Mouse (Mus musculus) ES-Bruce4 (cell line): ENCODE results near the gene Lrriq4. TPM values are rescaled to one million over a fixed set of nuclear protein-coding genes. Genes with fewer than 3 reads are reported as not detected.

Experiments used
- H3K27ac ChIP-seq: 2 replicates; pipeline ENCODE4 v1.5.1; 2012; ENCODE audit warnings: low read length, inconsistent platforms; ENCODE audit not compliant: insufficient read depth
- H3K27me3 ChIP-seq: 2 replicates; pipeline ENCODE4 v1.6.1; 2012; ENCODE audit warnings: mild to moderate bottlenecking, low read length, inconsistent platforms; ENCODE audit not compliant: control insufficient read depth, poor library complexity, insufficient read depth, severe bottlenecking
- H3K36me3 ChIP-seq: 2 replicates; pipeline ENCODE4 v1.6.1; 2012; ENCODE audit warnings: inconsistent platforms, mild to moderate bottlenecking, low read length, moderate library complexity; ENCODE audit not compliant: control insufficient read depth, poor library complexity, insufficient read depth, severe bottlenecking
- H3K4me1 ChIP-seq: one replicate; pipeline ENCODE4 v1.8.1; 2011; ENCODE audit warnings: low read length; ENCODE audit not compliant: control insufficient read depth, insufficient read depth
- H3K4me3 ChIP-seq: 2 replicates; pipeline ENCODE4 v1.5.1; 2011; ENCODE audit warnings: low read depth, mild to moderate bottlenecking, low read length
- H3K9ac ChIP-seq: 2 replicates; pipeline ENCODE4 v1.6.1; 2012; ENCODE audit warnings: low read depth, mild to moderate bottlenecking, inconsistent platforms; ENCODE audit not compliant: poor library complexity, severe bottlenecking
- H3K9me3 ChIP-seq: replicated peaks from 2 replicates; pipeline ENCODE4 v1.6.1; 2012; ENCODE audit warnings: mild to moderate bottlenecking, low read length, inconsistent platforms; ENCODE audit not compliant: control insufficient read depth, poor library complexity, insufficient read depth, severe bottlenecking
- CTCF ChIP-seq: IDR thresholded peaks from one replicate; pipeline ENCODE4 v1.8.1; 2011; ENCODE audit warnings: low read depth, low read length
- EP300 ChIP-seq: IDR thresholded peaks from 2 replicates; pipeline ENCODE4 v1.6.1; 2011; ENCODE audit warnings: low read depth, low read length; ENCODE audit not compliant: insufficient read depth
- POLR2A ChIP-seq: IDR thresholded peaks from one replicate; pipeline ENCODE4 v1.8.1; 2011; ENCODE audit warnings: low read length; ENCODE audit not compliant: insufficient read depth
- polyA plus RNA-seq: library from polyadenylated mRNA; stranded (reverse); fragments of >200 nt; gene quantifications from 2 replicates; pipeline ENCODE4 v1.2.4, GENCODE M21; 2011; ENCODE audit warnings: low read depth; ENCODE audit not compliant: missing spikeins, insufficient read depth, insufficient read length

Gene Lrriq4
- polyA plus RNA-seq, 1 experiment = 3.3 TPM

DNA sequence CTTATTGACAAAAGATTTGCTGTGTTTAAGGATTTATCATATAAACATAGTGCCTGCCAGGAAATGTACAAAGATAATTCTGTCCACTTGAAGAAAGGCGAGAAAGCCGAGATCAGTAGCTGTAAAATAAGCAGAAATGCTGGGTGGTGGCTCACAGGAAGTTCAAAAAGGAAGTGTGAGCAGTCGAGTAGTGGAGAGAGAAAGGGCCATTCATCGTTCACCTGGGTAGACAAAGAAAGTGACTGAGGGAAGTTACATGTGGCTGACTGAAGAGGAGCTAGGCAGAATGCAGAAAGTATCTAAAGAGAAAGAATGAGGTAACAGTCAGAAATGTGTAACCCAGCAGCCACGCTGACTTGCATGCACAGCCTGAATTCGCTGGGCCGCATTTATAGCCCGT lies 24.2 kb upstream of the Lrriq4 start:
- TF ChIP-seq EP300 (no peak), CTCF (no peak), POLR2A (no peak)
- Histone ChIP-seq H3K4me1 (no peaks in the 10 kb centered on the region), H3K27me3 (no peaks in the 10 kb centered on the region), H3K4me3 (0 out of 2 replicates have a peak overlapping the region, but pooled peaks have one; percentile 10), H3K9me3 (no peaks in the 10 kb centered on the region), H3K9ac (0 out of 2 replicates have a peak overlapping the region, but pooled peaks have one; percentile 26), H3K36me3 (peaks cover 13% of the 10 kb centered on the region; the same call in 1 of the 2 replicates), H3K27ac (peak overlapping the region; percentile 80)

DNA sequence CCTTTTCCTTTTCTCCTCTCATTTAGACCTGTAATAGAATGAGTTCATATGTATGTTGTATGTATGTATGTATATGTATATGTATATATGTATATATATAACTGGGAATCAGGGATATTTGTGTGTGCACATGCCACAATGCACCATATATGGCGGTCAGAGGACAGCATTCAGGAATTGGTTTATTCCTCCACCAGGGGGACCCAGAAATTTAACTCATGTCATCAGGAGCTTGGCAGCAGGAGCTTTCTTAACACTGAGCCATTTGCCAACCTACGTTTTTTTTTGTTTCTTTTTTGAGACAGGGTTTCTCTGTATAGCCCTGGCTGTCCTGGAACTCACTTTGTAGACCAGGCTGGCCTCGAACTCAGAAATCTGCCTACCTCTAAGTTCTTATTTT lies 10.6 kb upstream of the Lrriq4 start:
- Histone ChIP-seq H3K9ac (no peak overlapping the region), H3K4me1 (no peaks in the 10 kb centered on the region), H3K9me3 (peaks cover 6% of the 10 kb centered on the region), H3K27ac (no peak overlapping the region), H3K27me3 (no peaks in the 10 kb centered on the region), H3K36me3 (peaks cover 11% of the 10 kb centered on the region), H3K4me3 (no peak overlapping the region)
- TF ChIP-seq EP300 = no peak
- TF ChIP-seq CTCF = no peak
- no peak for TF ChIP-seq POLR2A

DNA sequence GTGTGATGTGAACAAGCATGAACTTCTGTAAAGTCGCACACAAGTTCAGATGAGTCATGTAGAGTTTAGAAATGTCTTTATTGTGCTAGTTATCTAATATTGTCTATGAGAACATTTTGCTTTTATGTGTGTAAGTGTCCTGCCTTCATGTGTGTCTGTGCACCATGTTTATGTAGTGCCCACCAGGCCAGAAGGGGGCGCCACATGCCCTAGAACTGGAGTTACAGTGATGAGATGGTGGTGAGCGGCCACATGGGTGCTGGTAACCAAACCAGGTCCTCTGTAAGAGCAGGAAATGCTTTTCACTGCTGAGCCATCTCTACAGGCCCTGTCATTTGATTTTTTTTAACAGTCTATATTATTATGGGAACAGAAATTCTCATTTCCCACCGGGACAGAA lies 8.7 kb upstream of the Lrriq4 start:
- Histone ChIP-seq H3K36me3 (peaks cover 11% of the 10 kb centered on the region), H3K4me3 (no peak overlapping the region), H3K4me1 (no peaks in the 10 kb centered on the region), H3K9ac (no peak overlapping the region), H3K9me3 (peaks cover 6% of the 10 kb centered on the region), H3K27ac (no peak overlapping the region), H3K27me3 (no peaks in the 10 kb centered on the region)
- TF ChIP-seq POLR2A = no peak
- TF ChIP-seq EP300 = peak; percentile 26; the same call in 1 of the 2 replicates
- TF ChIP-seq CTCF = peak; percentile 76

DNA sequence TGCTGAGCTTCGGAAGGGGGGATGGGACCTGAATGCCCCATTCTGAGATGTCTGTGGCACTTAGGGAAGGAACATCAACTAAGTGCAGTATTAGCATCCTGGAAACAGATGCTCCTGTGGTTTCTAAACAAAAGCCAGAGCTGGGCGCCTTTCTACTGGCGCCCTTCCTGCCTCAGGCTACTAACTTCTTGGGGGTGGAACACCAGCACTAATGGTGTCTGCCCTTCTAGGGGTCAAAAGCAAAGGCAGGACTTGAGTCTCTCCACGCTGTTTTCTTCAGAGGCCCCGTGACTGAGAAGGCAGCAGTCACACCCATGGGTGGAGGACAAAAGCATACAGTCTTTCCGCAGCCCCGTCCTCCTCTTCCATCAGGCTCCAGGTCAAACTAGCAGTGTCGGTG lies 2.5 kb downstream of the Lrriq4 start:
- Histone ChIP-seq H3K9me3 (no peaks in the 10 kb centered on the region), H3K9ac (peak overlapping the region; percentile 84), H3K27me3 (no peaks in the 10 kb centered on the region), H3K4me3 (peak overlapping the region; percentile 44), H3K36me3 (peaks cover 15% of the 10 kb centered on the region), H3K4me1 (peaks cover 3% of the 10 kb centered on the region), H3K27ac (peak overlapping the region; percentile 95)
- TF ChIP-seq POLR2A (no peak), EP300 (peak; percentile 97)

DNA sequence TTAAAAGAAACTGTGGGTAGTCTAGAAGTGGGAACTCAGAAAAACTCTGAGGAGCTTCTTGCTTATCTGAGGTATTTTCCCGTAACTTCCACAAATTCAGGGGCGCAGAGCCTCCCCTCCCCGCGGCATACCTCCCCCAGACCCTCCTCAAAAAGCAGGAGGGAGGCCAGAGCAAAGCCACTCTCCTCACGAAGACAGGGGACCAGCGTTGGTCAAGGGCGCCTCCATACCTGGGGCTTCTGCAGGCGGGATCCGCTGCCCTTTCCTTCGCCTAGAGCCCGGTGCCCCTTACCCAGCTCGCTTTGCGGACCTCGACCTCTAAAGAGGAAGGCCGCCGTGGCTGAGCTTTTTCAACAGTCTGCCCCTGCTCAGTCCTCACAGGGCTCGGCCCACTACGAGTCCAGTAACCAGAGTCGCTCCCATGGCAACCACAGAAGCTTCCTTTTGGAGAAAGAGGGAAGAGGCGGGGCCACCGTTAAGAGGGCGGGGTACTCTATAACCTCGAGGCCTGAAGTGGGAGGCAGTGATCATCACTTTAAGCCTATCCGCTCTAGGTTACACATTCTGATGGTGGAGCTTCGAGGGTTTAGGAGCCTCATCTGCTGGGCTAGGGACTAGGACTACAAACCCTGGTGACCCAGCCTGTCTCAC lies 3.3 kb downstream of the Lrriq4 start, which contains the start of gene Lrrc34:
TSS of gene Lrrc34 (minus strand) at position 430 of the 651 bp plus-strand sequence.
- Histone ChIP-seq H3K4me3 (peak within 1 kb of the TSS; percentile 92), H3K27me3 (no peaks in the 10 kb centered on the region), H3K36me3 (peaks cover 15% of the 10 kb centered on the region), H3K27ac (peak within 1 kb of the TSS; percentile 95), H3K9ac (peak within 1 kb of the TSS; percentile 84), H3K9me3 (no peaks in the 10 kb centered on the region), H3K4me1 (peaks cover 3% of the 10 kb centered on the region)
- TF ChIP-seq POLR2A (peak; percentile 4), EP300 (0 out of 2 replicates have a peak, but pooled peaks have one; percentile 5), CTCF (no peak)

DNA sequence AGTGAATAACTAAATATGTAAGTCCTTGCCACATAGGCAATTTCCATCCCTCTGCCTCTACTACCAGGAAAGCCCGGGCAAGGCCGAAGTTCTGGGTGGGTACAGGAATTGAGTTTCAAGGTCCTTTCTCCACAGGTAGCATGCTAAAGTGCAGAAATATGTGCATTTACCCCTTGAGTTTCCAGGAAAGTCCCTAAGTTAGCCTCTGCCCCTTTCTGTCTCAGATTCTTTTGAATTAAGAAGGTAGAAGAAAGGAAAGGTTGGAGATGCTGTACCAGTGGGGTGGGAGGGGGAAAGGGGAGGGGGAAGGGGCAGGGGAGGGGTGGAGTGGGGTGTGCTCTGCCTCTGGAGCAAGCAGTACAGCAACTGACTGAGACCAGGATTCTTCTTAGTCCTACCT lies 4.2 kb downstream of the Lrriq4 start:
- Histone ChIP-seq H3K27me3 (no peaks in the 10 kb centered on the region), H3K27ac (peak overlapping the region; percentile 93), H3K9me3 (no peaks in the 10 kb centered on the region), H3K4me3 (peak overlapping the region; percentile 67), H3K36me3 (peaks cover 9% of the 10 kb centered on the region), H3K9ac (peak overlapping the region; percentile 51; the same call in 1 of the 2 replicates), H3K4me1 (peaks cover 3% of the 10 kb centered on the region)
- TF ChIP-seq CTCF = no peak
- TF ChIP-seq EP300 = no peak
- no peak for TF ChIP-seq POLR2A
